Mouse (Mus musculus) hindbrain, postnatal 0 days (tissue): ENCODE results near the gene Mlx. TPM values are rescaled to one million over a fixed set of nuclear protein-coding genes. Genes with fewer than 3 reads are reported as not detected.
A peak's percentile ranks its signal among the peaks of the same experiment; 100 is the strongest.

ENCODE experiments used
- ATAC-seq: fragments of 200-750 bp; cut with Nextera tagmentation; 2 replicates; pipeline ENCODE4 v1.8.0; 2017; ENCODE audit warnings: mild to moderate bottlenecking, moderate TSS enrichment, moderate library complexity
- DNase-seq: peaks from one replicate; pipeline ENCODE4 v3.0.0-alpha.2; 2015; ENCODE audit warnings: low spot score
- H3K27ac ChIP-seq: fragments of 300-500 bp; sonication (generic); 2 replicates; pipeline ENCODE4 v1.5.1; 2014; ENCODE audit warnings: mild to moderate bottlenecking
- H3K27me3 ChIP-seq: fragments of 300-500 bp; sonication (generic); 2 replicates; pipeline ENCODE4 v1.6.1; 2014; ENCODE audit warnings: low read length, mixed read lengths; ENCODE audit not compliant: insufficient read depth
- H3K36me3 ChIP-seq: fragments of 300-500 bp; sonication (generic); 2 replicates; pipeline ENCODE4 v1.6.1; 2014; ENCODE audit warnings: low read length, mixed read lengths; ENCODE audit not compliant: insufficient read depth
- H3K4me1 ChIP-seq: fragments of 300-500 bp; sonication (generic); 2 replicates; pipeline ENCODE4 v1.6.1; 2014; ENCODE audit warnings: antibody characterized with exemption, low read length, mixed read lengths; ENCODE audit not compliant: insufficient read depth
- H3K4me2 ChIP-seq: fragments of 300-500 bp; sonication (generic); 2 replicates; pipeline ENCODE4 v1.6.1; 2014; ENCODE audit warnings: low read depth, mild to moderate bottlenecking, low read length, moderate library complexity, mixed read lengths
- H3K4me3 ChIP-seq: fragments of 300-500 bp; sonication (generic); 2 replicates; pipeline ENCODE4 v1.5.1; 2014; ENCODE audit warnings: low read length
- H3K9ac ChIP-seq: fragments of 300-500 bp; sonication (generic); replicated peaks from 2 replicates; pipeline ENCODE4 v1.6.1; 2014; ENCODE audit warnings: mild to moderate bottlenecking, low read length, moderate library complexity, mixed read lengths
- H3K9me3 ChIP-seq: fragments of 300-500 bp; sonication (generic); 2 replicates; pipeline ENCODE4 v1.6.1; 2016; ENCODE audit warnings: low read length, mixed read lengths
- CTCF ChIP-seq: IDR thresholded peaks from 2 replicates; pipeline ENCODE4 v1.5.1; 2016; ENCODE audit warnings: antibody characterized with exemption, control low read depth, low read depth
- WGBS: fragments of 180-500 bp; shearing (Covaris S2); extraction: QIAGEN DNeasy Blood & Tissue Kit; methylation state at CpG from one replicate; pipeline ENCODE4 v1.1.7; 2014; 5-methylcytosine and 5-hydroxymethylcytosine counted together
- polyA plus RNA-seq: library from polyadenylated mRNA; unstranded; fragments of >200 nt; fragmentation: Nextera tagmentation; extraction: Ambion mirVana; gene quantifications from 2 replicates; pipeline ENCODE4 v1.2.1, GENCODE M21; 2015
- total RNA-seq: library from RNA; depleted of rRNA; stranded (reverse); fragments of >200 nt; gene quantifications from 2 replicates; pipeline ENCODE4 v1.2.3, GENCODE M21; 2014; rRNA removed

Mlx gene
- total RNA-seq: 42.2 and 75.2 TPM in 2 replicates
- polyA plus RNA-seq: 58.3 and 61.0 TPM in 2 replicates

DNA sequence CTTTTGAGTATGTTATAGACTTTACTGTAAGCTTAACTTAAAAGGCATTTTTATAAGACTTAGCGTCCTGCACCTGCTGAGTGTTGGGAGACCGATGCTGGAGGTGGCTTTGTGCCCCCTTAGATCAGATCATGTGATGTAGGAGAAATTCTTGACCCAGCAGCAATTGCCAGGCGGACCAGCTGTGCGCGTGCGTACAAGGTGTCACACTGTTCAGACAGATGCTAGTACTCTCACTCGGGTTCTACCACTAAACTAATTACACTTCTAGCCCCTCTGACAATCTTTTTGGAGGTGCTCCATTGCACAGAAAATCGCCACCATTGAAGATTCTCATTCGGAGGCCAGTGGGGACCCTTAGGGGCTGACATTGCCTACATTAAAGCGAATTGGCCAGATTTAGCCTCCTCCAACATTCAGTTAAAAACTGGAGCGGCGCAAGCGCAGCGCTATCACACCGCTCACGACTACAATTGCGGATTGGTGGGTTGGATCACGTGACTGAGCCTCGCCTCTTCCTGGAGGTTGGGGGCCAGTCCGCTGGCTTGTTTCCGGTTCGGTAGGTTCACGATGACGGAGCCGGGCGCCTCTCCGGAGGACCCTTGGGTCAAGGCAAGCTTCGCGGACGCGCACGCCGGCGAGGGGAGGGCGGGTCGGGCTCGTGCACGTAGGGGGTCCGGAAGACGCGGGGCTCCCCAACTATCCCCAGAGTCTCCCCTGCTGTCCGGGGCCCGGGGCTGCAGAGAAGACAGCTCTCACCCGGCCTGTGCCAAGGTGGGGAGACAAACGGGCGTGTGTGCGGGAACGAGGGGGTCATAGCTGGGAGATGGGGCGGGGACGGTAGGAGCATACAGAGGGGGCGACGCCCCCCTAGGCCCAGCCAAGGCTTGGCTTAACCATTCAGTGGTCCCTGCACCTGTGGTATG, at the start of gene Mlx:
Mlx (plus strand) TSS at position 522 of the 926 bp plus-strand sequence.
- Histone ChIP-seq H3K9me3 (no peaks in the 10 kb centered on the region), H3K27me3 (no peaks in the 10 kb centered on the region), H3K36me3 (peaks cover 36% of the 10 kb centered on the region), H3K27ac (peak within 1 kb of the TSS; percentile 91), H3K9ac (peak within 1 kb of the TSS; percentile 92), H3K4me2 (peak within 1 kb of the TSS; percentile 98), H3K4me3 (peak within 1 kb of the TSS; percentile 75), H3K4me1 (peaks cover 25% of the 10 kb centered on the region)
- DNase-seq (peak; percentile 97), ATAC-seq (peak; percentile 86)
- no peak for TF ChIP-seq CTCF
- 1% methylated on average over 52 of the region's 52 CpGs for WGBS

DNA sequence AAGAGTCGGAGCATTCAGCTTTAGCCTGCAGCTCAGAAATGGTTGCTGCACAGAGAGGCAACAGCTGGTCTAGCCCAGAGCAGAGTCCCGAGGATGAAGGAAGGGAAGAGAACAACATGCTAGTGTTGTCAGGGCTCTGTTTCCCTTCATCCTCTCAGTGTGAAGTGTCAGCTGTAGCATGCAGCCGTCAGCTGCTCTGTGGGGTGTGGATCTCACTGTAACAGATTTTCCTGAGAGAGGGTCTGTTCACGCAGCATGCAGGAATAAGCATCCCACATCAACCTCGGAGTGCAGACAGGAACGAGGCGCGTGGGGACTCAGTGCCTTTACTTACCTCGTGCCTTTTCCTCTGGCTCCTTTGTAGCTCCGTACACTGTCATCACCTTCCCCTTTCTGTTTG, 49.3 kb upstream of the Mlx start:
- WGBS: 59% methylated on average over 10 of the region's 10 CpGs
- Histone ChIP-seq H3K4me3 (no peak overlapping the region), H3K4me1 (no peaks in the 10 kb centered on the region), H3K9me3 (no peaks in the 10 kb centered on the region), H3K36me3 (peaks cover 77% of the 10 kb centered on the region), H3K27ac (no peak overlapping the region), H3K27me3 (no peaks in the 10 kb centered on the region), H3K4me2 (no peak overlapping the region), H3K9ac (no peak overlapping the region)
- DNase-seq (no peak), ATAC-seq (no peak)
- TF ChIP-seq CTCF: no peak

DNA sequence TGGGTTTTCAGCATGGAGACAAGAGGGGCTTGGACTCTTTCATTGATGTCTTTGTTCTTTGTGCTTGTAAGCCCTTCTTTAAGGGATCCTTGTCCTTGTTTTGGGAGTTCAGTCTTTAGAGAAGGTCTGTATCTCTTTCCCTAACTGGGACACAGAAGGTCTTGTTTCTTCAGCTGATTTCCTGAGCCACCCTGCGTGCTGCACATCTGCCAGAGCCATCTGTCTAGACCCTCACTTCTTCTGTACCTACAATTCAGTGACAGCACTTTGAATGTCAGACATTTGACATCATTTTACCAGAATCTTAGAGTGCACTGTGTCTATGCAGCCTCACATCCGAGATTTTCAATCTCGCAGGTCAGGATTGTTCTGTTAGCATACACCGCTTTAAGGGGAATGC, 41.3 kb upstream of the Mlx start:
- DNase-seq (no peak), ATAC-seq (no peak)
- Histone ChIP-seq H3K36me3 (peaks cover 90% of the 10 kb centered on the region), H3K9ac (no peak overlapping the region), H3K9me3 (no peaks in the 10 kb centered on the region), H3K27ac (no peak overlapping the region), H3K4me2 (no peak overlapping the region), H3K4me3 (no peak overlapping the region), H3K27me3 (no peaks in the 10 kb centered on the region), H3K4me1 (no peaks in the 10 kb centered on the region)
- no peak for TF ChIP-seq CTCF
- WGBS: 92% methylated on average over 4 of the region's 4 CpGs

DNA sequence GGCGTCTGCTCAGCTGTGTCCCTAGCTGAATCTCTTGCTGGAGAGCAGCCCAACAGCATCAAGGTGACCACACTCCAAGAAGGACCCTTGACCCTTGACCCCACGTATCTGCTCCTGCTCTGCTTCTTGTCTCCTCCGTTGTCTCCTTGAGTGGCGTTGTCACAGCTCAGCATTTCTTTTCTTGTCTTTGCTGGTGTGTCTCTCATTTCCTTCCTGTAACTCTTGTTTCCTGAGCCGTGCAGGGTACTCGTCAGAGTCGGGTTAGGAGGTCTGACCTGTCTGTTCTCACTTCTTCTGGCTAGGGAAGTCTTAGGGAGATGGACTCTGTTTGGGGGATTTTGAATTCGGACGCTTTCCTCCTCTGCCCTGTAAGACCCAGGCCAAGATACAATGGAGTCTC, 40.6 kb upstream of the Mlx start:
- no peak overlapping the region for H3K27ac ChIP-seq

GRCm38 (mm10) chr11:101047502-101047901, 39.6 kb upstream of the Mlx start:
- Histone ChIP-seq H3K4me3 (no peak overlapping the region), H3K9me3 (no peaks in the 10 kb centered on the region), H3K9ac (no peak overlapping the region), H3K36me3 (peaks cover 85% of the 10 kb centered on the region), H3K4me1 (no peaks in the 10 kb centered on the region), H3K4me2 (no peak overlapping the region), H3K27me3 (no peaks in the 10 kb centered on the region), H3K27ac (no peak overlapping the region)
- no peak for TF ChIP-seq CTCF
- DNase-seq (no peak), ATAC-seq (no peak)
- WGBS: 77% methylated on average over 3 of the region's 3 CpGs

More for the DNA sequence above, 40.6 kb upstream of the Mlx start:
- TF ChIP-seq CTCF: no peak
- no peak for ATAC-seq
- DNase-seq: no peak
- peaks cover 88% of the 10 kb centered on the region for H3K36me3 ChIP-seq
- no peak overlapping the region for H3K4me2 ChIP-seq
- no peaks in the 10 kb centered on the region for H3K27me3 ChIP-seq
- no peaks in the 10 kb centered on the region for H3K9me3 ChIP-seq
- no peak overlapping the region for H3K4me3 ChIP-seq
- no peaks in the 10 kb centered on the region for H3K4me1 ChIP-seq
- 63% methylated on average over 9 of the region's 9 CpGs for WGBS
- no peak overlapping the region for H3K9ac ChIP-seq

- ATAC-seq (no peak), DNase-seq (no peak)
- H3K4me2 ChIP-seq: no peak overlapping the region
- WGBS: 73% methylated on average over 9 of the region's 9 CpGs
- H3K9me3 ChIP-seq: no peaks in the 10 kb centered on the region
- no peaks in the 10 kb centered on the region for H3K4me1 ChIP-seq
- H3K9ac ChIP-seq: no peak overlapping the region
- no peaks in the 10 kb centered on the region for H3K27me3 ChIP-seq
- H3K27ac ChIP-seq: no peak overlapping the region
- peaks cover 71% of the 10 kb centered on the region for H3K36me3 ChIP-seq
- no peak for TF ChIP-seq CTCF
- H3K4me3 ChIP-seq: no peak overlapping the region
Measured at GRCm38 (mm10) chr11:101050359-101050758, 36.7 kb upstream of the Mlx start.

DNA sequence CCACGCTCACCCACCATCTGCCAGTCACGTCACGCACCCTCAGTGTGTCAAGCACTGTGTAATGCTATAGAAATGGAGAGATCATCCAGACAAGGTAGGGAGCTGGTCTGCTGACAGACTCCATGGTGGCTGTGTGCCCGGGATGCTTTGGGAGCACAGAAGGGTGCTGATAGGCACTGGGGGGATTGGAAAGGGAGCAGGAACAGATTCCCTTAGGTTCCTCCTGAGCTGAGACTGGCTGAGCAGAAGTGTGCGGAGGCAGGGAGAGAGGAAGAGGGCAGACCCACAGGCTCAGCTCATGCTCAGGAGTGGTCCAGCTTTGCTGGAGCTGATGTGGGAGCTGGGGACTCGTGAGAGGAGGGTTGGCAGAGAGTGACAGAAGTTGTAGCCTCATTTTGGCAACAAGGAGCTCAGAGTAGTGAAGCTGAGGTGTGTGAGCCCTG, 36.0 kb upstream of the Mlx start:
- Histone ChIP-seq H3K4me3 (no peak overlapping the region), H3K4me2 (no peak overlapping the region), H3K27me3 (no peaks in the 10 kb centered on the region), H3K4me1 (no peaks in the 10 kb centered on the region), H3K27ac (no peak overlapping the region), H3K9me3 (no peaks in the 10 kb centered on the region), H3K36me3 (peaks cover 71% of the 10 kb centered on the region), H3K9ac (no peak overlapping the region)
- WGBS: 78% methylated on average over 6 of the region's 6 CpGs
- no peak for DNase-seq
- no peak for TF ChIP-seq CTCF
- ATAC-seq: no peak
